Mouse (Mus musculus) hindbrain, embryonic 16.5 days (tissue): ENCODE data around the gene Brd9. TPM values are rescaled to one million over a fixed set of nuclear protein-coding genes. Genes with fewer than 3 reads are reported as not detected.
"Not testable (repeated sequence)": the region's sequence is repeated elsewhere in the genome, so short reads cannot be mapped to it uniquely, and the experiment has no call there.

Experiments used
- ATAC-seq: fragments of 200-750 bp; cut with Nextera tagmentation; 2 replicates; pipeline ENCODE4 v1.8.0; 2017; ENCODE audit warnings: moderate TSS enrichment, moderate library complexity
- H3K27ac ChIP-seq: fragments of 300-500 bp; sonication (generic); 2 replicates; pipeline ENCODE4 v1.5.1; 2014; ENCODE audit warnings: low read depth, mild to moderate bottlenecking, control low read depth, low read length, moderate library complexity
- H3K27me3 ChIP-seq: fragments of 300-500 bp; sonication (generic); replicated peaks from 2 replicates; pipeline ENCODE4 v1.6.1; 2014; ENCODE audit warnings: low read length; ENCODE audit not compliant: control insufficient read depth, insufficient read depth
- H3K36me3 ChIP-seq: fragments of 300-500 bp; sonication (generic); 2 replicates; pipeline ENCODE4 v1.6.1; 2014; ENCODE audit warnings: mild to moderate bottlenecking, low read length, moderate library complexity, mixed read lengths; ENCODE audit not compliant: control insufficient read depth, insufficient read depth
- H3K4me1 ChIP-seq: fragments of 300-500 bp; sonication (generic); 2 replicates; pipeline ENCODE4 v1.6.1; 2014; ENCODE audit warnings: low read depth, low read length; ENCODE audit not compliant: control insufficient read depth, insufficient read depth
- H3K4me2 ChIP-seq: fragments of 300-500 bp; sonication (generic); 2 replicates; pipeline ENCODE4 v1.6.1; 2014; ENCODE audit warnings: mild to moderate bottlenecking, low read length, control low read depth, moderate library complexity
- H3K4me3 ChIP-seq: fragments of 300-500 bp; sonication (generic); 2 replicates; pipeline ENCODE4 v1.5.1; 2014; ENCODE audit warnings: mild to moderate bottlenecking, low read length, control low read depth, moderate library complexity
- H3K9ac ChIP-seq: fragments of 300-500 bp; sonication (generic); 2 replicates; pipeline ENCODE4 v1.6.1; 2014; ENCODE audit warnings: low read depth, mild to moderate bottlenecking, control low read depth, low read length, moderate library complexity
- H3K9me3 ChIP-seq: fragments of 300-500 bp; sonication (generic); 2 replicates; pipeline ENCODE4 v1.6.1; 2014; ENCODE audit warnings: mild to moderate bottlenecking, low read length, moderate library complexity; ENCODE audit not compliant: control insufficient read depth
- WGBS: fragments of 180-500 bp; shearing (Covaris S2); extraction: QIAGEN DNeasy Blood & Tissue Kit; methylation state at CpG from one replicate; pipeline ENCODE4 v1.1.7; 2014; 5-methylcytosine and 5-hydroxymethylcytosine counted together
- microRNA-seq: library from miRNA; unstranded; fragments of <30 nt; microRNA quantifications from one replicate; pipeline ENCODE4, GENCODE M21; 2017
- polyA plus RNA-seq: library from polyadenylated mRNA; unstranded; fragments of >200 nt; fragmentation: Nextera tagmentation; extraction: Ambion mirVana; gene quantifications from 2 replicates; pipeline ENCODE4 v1.2.1, GENCODE M21; 2015

Brd9 gene
- polyA plus RNA-seq, 1 experiment from 2014 or later: 78.4 TPM

DNA sequence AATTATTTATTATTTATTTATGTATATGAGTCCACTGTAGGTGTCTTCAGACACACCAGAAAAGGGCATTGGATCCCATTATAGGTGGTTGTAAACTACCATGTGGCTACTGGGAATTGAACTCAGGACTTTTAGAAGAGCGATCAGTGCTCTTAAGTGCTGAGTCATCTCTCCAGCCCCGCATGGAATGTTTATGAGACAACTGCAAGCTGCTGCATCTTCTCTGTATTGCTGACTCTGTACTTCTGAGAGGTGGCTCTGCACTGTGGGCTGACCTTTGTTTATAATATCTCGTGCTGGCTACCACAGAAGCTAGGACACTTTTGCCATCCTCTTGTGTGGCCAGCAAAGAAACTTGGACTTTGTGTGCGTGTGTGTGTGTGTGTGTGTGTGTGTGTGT is 63.9 kb downstream of the Brd9 start:
- Histone ChIP-seq H3K36me3 (no peaks in the 10 kb centered on the region), H3K27me3 (no peaks in the 10 kb centered on the region), H3K4me1 (no peaks in the 10 kb centered on the region), H3K9me3 (no peaks in the 10 kb centered on the region), H3K9ac (no peak overlapping the region), H3K27ac (no peak overlapping the region), H3K4me3 (no peak overlapping the region), H3K4me2 (no peak overlapping the region)
- 77% methylated on average over 4 of the region's 4 CpGs for whole genome bisulfite sequencing
- no peak for ATAC-seq

DNA sequence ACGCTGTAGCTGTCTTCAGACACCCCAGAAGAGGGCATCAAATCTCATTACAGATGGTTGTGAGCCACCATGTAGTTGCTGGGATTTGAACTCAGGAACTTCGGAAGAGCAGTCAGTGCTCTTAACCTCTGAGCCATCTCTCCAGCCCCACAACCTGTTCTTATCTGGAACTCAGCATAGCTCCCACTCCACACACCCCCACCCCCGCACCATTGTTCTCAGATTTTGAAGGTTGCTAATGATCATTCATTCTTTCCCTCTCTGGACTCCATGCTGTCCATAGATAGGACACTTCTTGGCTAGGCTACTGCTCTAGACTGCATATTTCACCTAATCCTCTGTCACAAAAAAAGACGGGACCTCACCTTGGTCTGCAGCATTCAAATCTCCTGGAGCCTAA is 69.3 kb downstream of the Brd9 start:
- H3K36me3 ChIP-seq: not testable (repeated sequence)
- WGBS: 92% methylated on average over 4 of the region's 4 CpGs

DNA sequence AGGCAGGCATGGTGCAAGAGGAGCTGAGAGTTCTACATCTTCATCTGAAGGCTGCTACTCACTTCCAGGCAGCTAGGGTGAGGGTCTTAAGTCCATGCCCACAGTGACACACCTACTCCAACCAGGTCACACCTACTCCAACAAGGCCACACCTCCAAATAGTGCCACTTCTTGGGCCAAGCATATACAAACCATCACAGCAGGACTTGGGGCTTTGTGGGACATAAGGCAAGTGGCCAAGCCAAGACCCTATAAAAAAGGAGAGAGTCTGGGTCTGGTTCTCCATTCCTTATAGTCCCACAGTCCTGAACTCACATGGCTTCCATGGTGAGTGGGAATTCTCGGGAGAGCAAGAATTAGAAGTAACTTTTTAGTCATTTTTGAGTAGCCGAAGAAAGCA is 70.6 kb downstream of the Brd9 start:
- not testable (repeated sequence) for H3K4me3 ChIP-seq, H3K9ac ChIP-seq, H3K4me2 ChIP-seq, H3K27me3 ChIP-seq, H3K36me3 ChIP-seq, H3K9me3 ChIP-seq, H3K27ac ChIP-seq, ATAC-seq
- peaks cover 15% of the 10 kb centered on the region for H3K4me1 ChIP-seq
- 87% methylated on average over 2 of the region's 2 CpGs for WGBS

More for the DNA sequence above, 69.3 kb downstream of the Brd9 start:
- not testable (repeated sequence) for H3K4me2 ChIP-seq, H3K9ac ChIP-seq, H3K27me3 ChIP-seq, H3K27ac ChIP-seq, ATAC-seq, H3K9me3 ChIP-seq, H3K4me3 ChIP-seq
- peaks cover 15% of the 10 kb centered on the region for H3K4me1 ChIP-seq

DNA sequence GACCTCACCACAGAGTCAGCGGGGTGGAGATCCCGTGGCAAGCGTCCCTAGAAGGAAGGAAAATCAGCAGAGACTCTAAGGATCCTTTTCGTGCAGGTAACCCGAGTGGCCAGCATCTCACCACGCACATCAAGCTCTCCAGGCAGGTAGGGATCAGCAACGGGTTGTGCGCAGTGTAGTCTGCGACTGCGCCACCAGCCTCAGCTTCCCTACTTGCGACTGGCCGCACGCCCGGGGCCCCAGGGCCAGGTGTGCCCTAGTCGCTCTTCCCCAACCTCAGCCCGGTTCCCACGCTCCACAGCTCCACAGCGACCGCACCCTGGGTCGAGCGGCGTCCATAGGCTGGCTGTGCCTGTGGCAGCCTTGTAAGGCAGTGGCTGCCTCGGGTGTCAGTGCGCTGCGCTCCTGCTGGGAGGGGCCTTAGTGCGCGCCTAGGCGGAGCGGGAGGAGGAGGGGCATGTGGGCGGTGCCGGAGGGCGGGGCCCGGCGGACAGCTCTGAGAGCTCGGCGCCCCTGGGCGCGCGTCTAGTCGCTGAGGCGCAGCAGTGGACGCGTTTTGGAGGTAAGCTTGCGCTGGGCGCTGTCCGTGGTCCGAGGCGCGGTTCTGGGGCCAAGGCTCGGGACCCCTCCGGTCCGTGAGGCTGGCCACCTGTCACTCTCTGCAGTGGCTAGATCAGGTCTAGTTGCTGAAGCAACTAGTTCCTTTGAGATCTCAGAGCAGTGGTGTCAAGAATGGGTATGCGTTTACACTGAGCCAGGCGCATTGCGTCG is 71.5 kb downstream of the Brd9 start, which contains the start of gene Tppp:
Gene Tppp, plus strand, starts transcription at position 460 of the 771 bp plus-strand sequence.
- peak; percentile 93 for ATAC-seq
- H3K36me3 ChIP-seq: no peaks in the 10 kb centered on the region
- no peaks in the 10 kb centered on the region for H3K9me3 ChIP-seq
- H3K27me3 ChIP-seq: no peaks in the 10 kb centered on the region
- peak within 1 kb of the TSS; percentile 76 for H3K9ac ChIP-seq
- under 1% methylated on average over 41 of the region's 56 CpGs for WGBS
- peak within 1 kb of the TSS; percentile 90 for H3K4me2 ChIP-seq
- peak within 1 kb of the TSS; percentile 77 for H3K27ac ChIP-seq
- H3K4me3 ChIP-seq: peak within 1 kb of the TSS; percentile 72
- H3K4me1 ChIP-seq: peaks cover 15% of the 10 kb centered on the region

DNA sequence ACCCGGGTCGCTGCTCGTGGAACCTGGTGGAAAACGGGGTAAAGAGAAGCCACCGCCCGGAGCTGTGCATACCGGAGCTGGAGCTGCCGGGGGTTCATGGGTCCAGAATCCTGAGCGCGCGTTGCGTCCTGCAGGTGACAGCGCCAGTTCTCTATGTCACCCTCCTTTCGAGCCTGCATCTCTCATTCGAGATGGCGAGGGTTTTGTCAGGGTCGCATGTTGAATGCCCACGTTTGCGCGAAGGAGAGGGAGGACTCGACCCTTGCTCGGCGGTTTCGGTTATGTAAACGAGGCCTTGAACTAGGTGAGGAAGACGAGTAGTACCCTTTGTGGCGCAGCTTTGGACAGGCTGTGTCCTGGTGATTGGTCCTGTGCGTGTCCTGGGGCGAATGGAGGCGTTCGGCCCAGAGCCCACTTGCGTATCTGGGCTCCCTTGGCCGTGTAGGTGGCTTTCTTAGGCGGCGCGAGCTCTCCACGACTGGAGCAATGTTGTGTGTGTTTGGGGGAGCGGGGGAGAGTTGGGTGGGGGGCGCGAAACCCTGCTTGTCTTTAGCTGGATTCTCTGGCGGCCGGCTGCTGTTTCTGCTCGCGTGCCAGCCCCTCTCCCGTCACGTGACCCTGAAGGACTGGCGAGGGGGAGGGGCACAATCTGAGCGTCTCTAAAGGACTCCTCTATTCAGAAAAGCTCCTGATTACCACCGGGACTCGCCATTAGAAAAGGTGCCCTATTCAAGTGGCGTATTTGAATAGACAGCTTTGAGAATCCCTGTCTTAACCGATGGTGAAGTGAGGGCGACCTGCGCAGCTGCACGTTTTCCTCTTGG is 72.4 kb downstream of the Brd9 start:
- peak; percentile 77 for ATAC-seq
- Histone ChIP-seq H3K36me3 (no peaks in the 10 kb centered on the region), H3K27me3 (no peaks in the 10 kb centered on the region), H3K9me3 (no peaks in the 10 kb centered on the region), H3K4me3 (peak overlapping the region; percentile 72), H3K9ac (peak overlapping the region; percentile 76), H3K4me1 (peaks cover 15% of the 10 kb centered on the region), H3K27ac (peak overlapping the region; percentile 77), H3K4me2 (peak overlapping the region; percentile 90)
- under 1% methylated on average over 46 of the region's 55 CpGs for WGBS

Small RNA genes within 50 kb of the gene (microRNA-seq; reads per million reads assigned to microRNA genes)
- not detected for gene Gm25197

Other genes starting within 250 kb of the Brd9 start
- 0.21 and 0.50 TPM in 2 replicates for gene Slc6a19, start 232.9 kb upstream of the Brd9 start, polyA plus RNA-seq
- gene Slc12a7, start 204.7 kb upstream of the Brd9 start, polyA plus RNA-seq: 7.7 and 10.2 TPM in 2 replicates
- gene Nkd2, start 90.2 kb upstream of the Brd9 start, polyA plus RNA-seq: 16.9 and 18.2 TPM in 2 replicates
- 11.5 and 12.2 TPM in 2 replicates for gene Trip13, start within 50 bp of the Brd9 start, polyA plus RNA-seq
- not detected in 2 replicates for gene Zdhhc11, start 26.0 kb downstream of the Brd9 start, polyA plus RNA-seq
- gene Tppp, start 71.6 kb downstream of the Brd9 start, polyA plus RNA-seq: 13.9 and 14.6 TPM in 2 replicates
- gene Cep72, start 124.5 kb downstream of the Brd9 start, polyA plus RNA-seq: 6.8 and 7.2 TPM in 2 replicates
- gene Slc9a3, start 183.6 kb downstream of the Brd9 start, polyA plus RNA-seq: 0.20 and 0.64 TPM in 2 replicates